Mouse (Mus musculus) large intestine, adult 2 months (tissue): ENCODE results near the gene Tbce. TPM values are rescaled to one million over a fixed set of nuclear protein-coding genes. Genes with fewer than 3 reads are reported as not detected.
"Not testable (repeated sequence)": the region's sequence is repeated elsewhere in the genome, so short reads cannot be mapped to it uniquely, and the experiment has no call there.

Source experiments
- DNase-seq: peaks from one replicate; pipeline ENCODE4 v3.0.0-alpha.2; 2012; ENCODE audit warnings: low read depth, low spot score
- WGBS: fragments of 180-500 bp; shearing (Covaris S2); methylation state at CpG from one replicate; pipeline ENCODE4 v1.1.7; 2018; 5-methylcytosine and 5-hydroxymethylcytosine counted together
- polyA plus RNA-seq: library from polyadenylated mRNA; depleted of rRNA; stranded (reverse); fragments of >200 nt; gene quantifications from 2 replicates; pipeline ENCODE4 v1.2.3, GENCODE M21; 2012

Tbce gene
- polyA plus RNA-seq, 1 experiment = 15.9 TPM

GRCm38 (mm10) chr13:14035875-14036630, 3.4 kb downstream of the Tbce start:
- DNase-seq = no peak
- WGBS = 88% methylated on average over 11 of the region's 11 CpGs

- not testable (repeated sequence) for DNase-seq
- 90% methylated on average over 3 of the region's 3 CpGs for WGBS
These were observed 4.1 kb downstream of the Tbce start for GRCm38 (mm10) chr13:14035352-14035751.

- DNase-seq = no peak
These were observed 5.4 kb downstream of the Tbce start for GRCm38 (mm10) chr13:14034073-14034348.

GRCm38 (mm10) chr13:14033309-14034072, 5.9 kb downstream of the Tbce start:
- WGBS = 65% methylated on average over 5 of the region's 5 CpGs
- no peak for DNase-seq

GRCm38 (mm10) chr13:14026154-14026820, 13.2 kb downstream of the Tbce start:
- no peak for DNase-seq
- WGBS = 67% methylated on average over 6 of the region's 6 CpGs

GRCm38 (mm10) chr13:14025554-14025953, 13.9 kb downstream of the Tbce start:
- 91% methylated on average over 6 of the region's 6 CpGs for WGBS
- DNase-seq = no peak

GRCm38 (mm10) chr13:14021417-14021816, 18.0 kb downstream of the Tbce start:
- WGBS = 85% methylated on average over 11 of the region's 12 CpGs
- DNase-seq = not testable (repeated sequence)

GRCm38 (mm10) chr13:14018852-14019251, 20.6 kb downstream of the Tbce start:
- WGBS = 84% methylated on average over 3 of the region's 3 CpGs
- DNase-seq = no peak

- DNase-seq = no peak
These were observed 21.2 kb downstream of the Tbce start for GRCm38 (mm10) chr13:14018283-14018682.

- 61% methylated on average over 6 of the region's 6 CpGs for WGBS
- no peak for DNase-seq
These were observed 23.8 kb downstream of the Tbce start for GRCm38 (mm10) chr13:14015609-14016008.

- WGBS = 84% methylated on average over 4 of the region's 4 CpGs
- DNase-seq = no peak
These were observed 24.9 kb downstream of the Tbce start for GRCm38 (mm10) chr13:14014540-14014939.

- WGBS = 97% methylated on average over 2 of the region's 2 CpGs
- DNase-seq = no peak
These were observed 25.4 kb downstream of the Tbce start for GRCm38 (mm10) chr13:14014001-14014400.

GRCm38 (mm10) chr13:14011454-14011995, 27.9 kb downstream of the Tbce start:
- WGBS = 85% methylated on average over 4 of the region's 4 CpGs
- DNase-seq = no peak

- no peak for DNase-seq
- 43% methylated on average over 2 of the region's 2 CpGs for WGBS
These were observed 33.4 kb downstream of the Tbce start for GRCm38 (mm10) chr13:14006056-14006455.

GRCm38 (mm10) chr13:14004999-14005398, 34.4 kb downstream of the Tbce start:
- no peak for DNase-seq
- WGBS = 87% methylated on average over 5 of the region's 5 CpGs

GRCm38 (mm10) chr13:14004086-14004485, 35.4 kb downstream of the Tbce start:
- 73% methylated on average over 4 of the region's 4 CpGs for WGBS
- DNase-seq = no peak

GRCm38 (mm10) chr13:14002706-14003105, 36.7 kb downstream of the Tbce start:
- 75% methylated on average over 2 of the region's 2 CpGs for WGBS
- no peak for DNase-seq

- no peak for DNase-seq
- 61% methylated on average over 5 of the region's 5 CpGs for WGBS
These were observed 42.0 kb downstream of the Tbce start for GRCm38 (mm10) chr13:13997476-13997875.

- no peak for DNase-seq
- WGBS = 92% methylated on average over 5 of the region's 5 CpGs
These were observed 44.4 kb downstream of the Tbce start for GRCm38 (mm10) chr13:13995046-13995445.

- WGBS = 70% methylated on average over 3 of the region's 3 CpGs
- no peak for DNase-seq
These were observed 46.4 kb downstream of the Tbce start for GRCm38 (mm10) chr13:13993041-13993440.

- WGBS = 80% methylated on average over 2 of the region's 2 CpGs
- DNase-seq = no peak
These were observed 49.0 kb downstream of the Tbce start for GRCm38 (mm10) chr13:13990391-13990790.
